Mouse (Mus musculus): ENCODE data around the gene Kcnd3. TPM values are rescaled to one million over a fixed set of nuclear protein-coding genes. Genes with fewer than 3 reads are reported as not detected.

Gene Kcnd3
- polyA plus RNA-seq, 1 experiment from 2014 or later = 8.2 TPM

GRCm38 (mm10) chr3:105422391-105422790 lies 29.7 kb upstream of the Kcnd3 start:
- no peak overlapping the region for H3K27ac ChIP-seq (replicated peaks)
- no peak for ATAC-seq (ENCODE audit: low FRiP score)
- H3K27me3 ChIP-seq (replicated peaks) = no peaks in the 10 kb centered on the region
- no peaks in the 10 kb centered on the region for H3K36me3 ChIP-seq
- H3K4me3 ChIP-seq (replicated peaks) = no peak overlapping the region
- no peaks in the 10 kb centered on the region for H3K4me1 ChIP-seq
- H3K9ac ChIP-seq (replicated peaks) = no peak overlapping the region
- H3K9me3 ChIP-seq (replicated peaks) = no peaks in the 10 kb centered on the region
- no peak overlapping the region for H3K4me2 ChIP-seq

- Histone ChIP-seq H3K4me2 (no peak overlapping the region), H3K4me1 (no peaks in the 10 kb centered on the region), H3K9me3 (replicated peaks) (no peaks in the 10 kb centered on the region), H3K27me3 (replicated peaks) (no peaks in the 10 kb centered on the region), H3K36me3 (no peaks in the 10 kb centered on the region), H3K4me3 (replicated peaks) (no peak overlapping the region), H3K27ac (replicated peaks) (no peak overlapping the region), H3K9ac (replicated peaks) (no peak overlapping the region)
- no peak for ATAC-seq (ENCODE audit: low FRiP score)
- WGBS = 83% methylated on average over 4 of the region's 4 CpGs
Observed at GRCm38 (mm10) chr3:105423427-105423826, 28.7 kb upstream of the Kcnd3 start.

GRCm38 (mm10) chr3:105428586-105428985 lies 23.5 kb upstream of the Kcnd3 start:
- Histone ChIP-seq H3K27ac (replicated peaks) (no peak overlapping the region), H3K9ac (replicated peaks) (no peak overlapping the region), H3K36me3 (no peaks in the 10 kb centered on the region), H3K4me1 (no peaks in the 10 kb centered on the region), H3K9me3 (replicated peaks) (no peaks in the 10 kb centered on the region), H3K4me2 (no peak overlapping the region), H3K4me3 (replicated peaks) (no peak overlapping the region), H3K27me3 (replicated peaks) (no peaks in the 10 kb centered on the region)
- ATAC-seq (ENCODE audit: low FRiP score) = no peak

GRCm38 (mm10) chr3:105436383-105436782 lies 15.7 kb upstream of the Kcnd3 start:
- 23% methylated on average over 2 of the region's 2 CpGs for WGBS
- Histone ChIP-seq H3K4me2 (no peak overlapping the region), H3K27ac (replicated peaks) (no peak overlapping the region), H3K9me3 (replicated peaks) (no peaks in the 10 kb centered on the region), H3K9ac (replicated peaks) (no peak overlapping the region), H3K4me1 (peaks cover 4% of the 10 kb centered on the region; the same call in 1 of the 2 replicates), H3K27me3 (replicated peaks) (no peaks in the 10 kb centered on the region), H3K36me3 (no peaks in the 10 kb centered on the region), H3K4me3 (replicated peaks) (no peak overlapping the region)
- ATAC-seq (ENCODE audit: low FRiP score) = peak; percentile 61; the same call in 1 of the 2 replicates

- ATAC-seq (ENCODE audit: low FRiP score) = no peak; the same call in 1 of the 2 replicates
- Histone ChIP-seq H3K4me2 (no peak overlapping the region), H3K27me3 (replicated peaks) (no peaks in the 10 kb centered on the region), H3K4me3 (replicated peaks) (no peak overlapping the region), H3K27ac (replicated peaks) (no peak overlapping the region), H3K9ac (replicated peaks) (no peak overlapping the region), H3K9me3 (replicated peaks) (no peaks in the 10 kb centered on the region), H3K36me3 (no peaks in the 10 kb centered on the region), H3K4me1 (peaks cover 4% of the 10 kb centered on the region; the same call in 1 of the 2 replicates)
- 95% methylated on average over 11 of the region's 11 CpGs for WGBS
Observed at GRCm38 (mm10) chr3:105436971-105437370, 15.2 kb upstream of the Kcnd3 start.

GRCm38 (mm10) chr3:105440873-105441495 lies 11.1 kb upstream of the Kcnd3 start:
- Histone ChIP-seq H3K36me3 (no peaks in the 10 kb centered on the region), H3K27ac (replicated peaks) (no peak overlapping the region), H3K9ac (replicated peaks) (no peak overlapping the region), H3K4me2 (no peak overlapping the region), H3K4me1 (peaks cover 4% of the 10 kb centered on the region; the same call in 1 of the 2 replicates), H3K9me3 (replicated peaks) (no peaks in the 10 kb centered on the region), H3K27me3 (replicated peaks) (no peaks in the 10 kb centered on the region), H3K4me3 (replicated peaks) (no peak overlapping the region)
- WGBS = 75% methylated on average over 4 of the region's 4 CpGs
- ATAC-seq (ENCODE audit: low FRiP score) = no peak

- peak overlapping the region; percentile 76 for H3K4me3 ChIP-seq (replicated peaks)
- peaks cover 44% of the 10 kb centered on the region for H3K4me1 ChIP-seq
- H3K9ac ChIP-seq (replicated peaks) = peak overlapping the region; percentile 67
- no peaks in the 10 kb centered on the region for H3K36me3 ChIP-seq
- H3K4me2 ChIP-seq = peak overlapping the region; percentile 95
- H3K9me3 ChIP-seq (replicated peaks) = no peaks in the 10 kb centered on the region
- H3K27ac ChIP-seq (replicated peaks) = peak overlapping the region; percentile 74
- 0 out of 2 replicates have a peak, but pooled peaks have one; percentile 4 for ATAC-seq (ENCODE audit: low FRiP score)
- 2% methylated on average over 22 of the region's 22 CpGs for WGBS
- H3K27me3 ChIP-seq (replicated peaks) = peaks cover 14% of the 10 kb centered on the region; the same call in 1 of the 2 replicates
Observed at GRCm38 (mm10) chr3:105450641-105451470, 1.3 kb upstream of the Kcnd3 start.

- Histone ChIP-seq H3K27me3 (replicated peaks) (peaks cover 14% of the 10 kb centered on the region; the same call in 1 of the 2 replicates), H3K4me1 (peaks cover 44% of the 10 kb centered on the region), H3K27ac (replicated peaks) (peak overlapping the region; percentile 74), H3K4me2 (peak overlapping the region; percentile 95), H3K4me3 (replicated peaks) (peak overlapping the region; percentile 76), H3K9ac (replicated peaks) (peak overlapping the region; percentile 67), H3K36me3 (no peaks in the 10 kb centered on the region), H3K9me3 (replicated peaks) (no peaks in the 10 kb centered on the region)
- under 1% methylated on average over 52 of the region's 60 CpGs for WGBS
- ATAC-seq (ENCODE audit: low FRiP score) = peak; percentile 57
Observed at GRCm38 (mm10) chr3:105452556-105453213, 555 bp downstream of the Kcnd3 start.

GRCm38 (mm10) chr3:105453214-105453950 lies 1.3 kb downstream of the Kcnd3 start:
- no peak for ATAC-seq (ENCODE audit: low FRiP score)
- Histone ChIP-seq H3K27ac (replicated peaks) (peak overlapping the region; percentile 74), H3K9ac (replicated peaks) (peak overlapping the region; percentile 67), H3K9me3 (replicated peaks) (no peaks in the 10 kb centered on the region), H3K4me1 (peaks cover 44% of the 10 kb centered on the region), H3K4me3 (replicated peaks) (peak overlapping the region; percentile 76), H3K27me3 (replicated peaks) (peaks cover 14% of the 10 kb centered on the region; the same call in 1 of the 2 replicates), H3K36me3 (no peaks in the 10 kb centered on the region), H3K4me2 (peak overlapping the region; percentile 95)
- WGBS = 2% methylated on average over 19 of the region's 19 CpGs

- Histone ChIP-seq H3K27me3 (replicated peaks) (peaks cover 10% of the 10 kb centered on the region; the same call in 1 of the 2 replicates), H3K4me2 (no peak overlapping the region), H3K4me1 (peaks cover 41% of the 10 kb centered on the region), H3K4me3 (replicated peaks) (no peak overlapping the region), H3K9ac (replicated peaks) (no peak overlapping the region), H3K27ac (replicated peaks) (no peak overlapping the region), H3K36me3 (peaks cover 12% of the 10 kb centered on the region), H3K9me3 (replicated peaks) (no peaks in the 10 kb centered on the region)
- ATAC-seq (ENCODE audit: low FRiP score) = no peak
- 78% methylated on average over 4 of the region's 4 CpGs for WGBS
Observed at GRCm38 (mm10) chr3:105457657-105458056, 5.5 kb downstream of the Kcnd3 start.

- H3K9ac ChIP-seq (replicated peaks) = no peak overlapping the region
- H3K9me3 ChIP-seq (replicated peaks) = no peaks in the 10 kb centered on the region
- H3K27ac ChIP-seq (replicated peaks) = no peak overlapping the region
- no peak overlapping the region for H3K4me2 ChIP-seq
- 74% methylated on average over 8 of the region's 8 CpGs for WGBS
- no peak overlapping the region for H3K4me3 ChIP-seq (replicated peaks)
- H3K36me3 ChIP-seq = no peaks in the 10 kb centered on the region
- H3K27me3 ChIP-seq (replicated peaks) = no peaks in the 10 kb centered on the region
- peaks cover 15% of the 10 kb centered on the region for H3K4me1 ChIP-seq
- ATAC-seq (ENCODE audit: low FRiP score) = no peak
Observed at GRCm38 (mm10) chr3:105466538-105466937, 14.4 kb downstream of the Kcnd3 start.

Data from neural tube, embryonic 15.5 days (tissue).